Mouse (Mus musculus) cerebellum, adult 8-10 months (tissue): ENCODE data around the gene Sprr2k.
"Not testable (repeated sequence)": the region's sequence is repeated elsewhere in the genome, so short reads cannot be mapped to it uniquely, and the experiment has no call there.

Experiments
- DNase-seq: peaks from one replicate; pipeline ENCODE4 v3.0.0; 2022

Sprr2k gene

DNA sequence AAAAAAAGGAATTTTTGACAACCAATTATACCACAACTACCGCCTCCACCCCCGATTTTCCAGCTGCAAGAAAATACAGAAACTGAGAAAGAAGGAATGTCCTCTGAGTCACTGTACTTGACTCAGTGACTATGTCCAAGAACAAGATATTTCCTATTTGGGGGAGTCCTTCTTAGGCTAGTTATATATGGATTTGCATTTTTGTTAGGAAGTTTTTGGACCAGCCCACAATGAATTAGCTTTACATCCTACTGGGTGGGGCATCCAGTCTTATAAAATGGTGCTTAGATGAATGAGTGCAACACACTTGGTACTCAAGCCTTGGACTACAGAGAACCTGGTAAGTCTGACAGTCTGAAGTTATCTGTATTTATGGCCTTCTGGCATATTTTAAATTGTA, at the start of gene Sprr2k:
Sprr2k (plus strand) TSS at position 301 of the 400 bp plus-strand sequence.
- no peak for DNase-seq

DNA sequence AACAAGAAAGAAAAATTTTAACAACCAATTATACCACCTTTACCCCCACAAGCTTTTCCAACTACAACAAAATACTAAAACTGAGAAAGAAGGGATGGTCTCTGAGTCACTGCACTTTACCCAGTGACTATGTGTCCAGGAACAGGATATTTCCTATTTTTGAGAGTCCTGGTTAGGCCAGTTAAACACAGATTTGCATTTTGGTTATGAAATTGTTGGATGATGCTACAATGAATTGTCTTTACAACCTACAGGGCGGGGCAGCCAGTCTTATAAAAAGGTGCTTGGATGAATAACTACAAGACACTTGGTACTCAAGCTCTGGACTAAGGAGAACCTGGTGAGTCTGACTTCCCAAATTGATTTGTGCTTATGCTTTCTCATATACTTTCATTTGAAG, 47.0 kb upstream of the Sprr2k start, which contains the start of gene Sprr2h:
Sprr2h (plus strand) TSS at position 301 of the 400 bp plus-strand sequence.
- no peak for DNase-seq

DNA sequence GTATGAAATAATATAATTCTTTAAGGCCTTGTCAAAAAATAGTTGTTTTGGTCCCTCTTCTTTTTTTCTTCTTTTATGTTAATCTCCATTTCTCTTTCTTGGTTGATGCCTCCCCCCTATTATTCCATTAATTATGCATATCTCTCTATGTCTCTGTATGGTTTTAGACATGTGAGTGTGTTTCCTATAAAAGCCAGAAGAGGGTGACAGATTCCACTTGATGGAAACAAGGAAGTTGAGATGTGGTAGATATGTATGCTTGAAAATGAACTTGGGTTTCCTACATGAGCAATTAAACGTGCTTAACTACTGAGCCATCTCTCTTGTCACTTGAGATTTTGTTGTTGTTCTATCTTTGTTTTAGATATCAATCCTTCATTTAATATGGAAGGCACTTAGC, 38.1 kb upstream of the Sprr2k start:
- DNase-seq: no peak

DNA sequence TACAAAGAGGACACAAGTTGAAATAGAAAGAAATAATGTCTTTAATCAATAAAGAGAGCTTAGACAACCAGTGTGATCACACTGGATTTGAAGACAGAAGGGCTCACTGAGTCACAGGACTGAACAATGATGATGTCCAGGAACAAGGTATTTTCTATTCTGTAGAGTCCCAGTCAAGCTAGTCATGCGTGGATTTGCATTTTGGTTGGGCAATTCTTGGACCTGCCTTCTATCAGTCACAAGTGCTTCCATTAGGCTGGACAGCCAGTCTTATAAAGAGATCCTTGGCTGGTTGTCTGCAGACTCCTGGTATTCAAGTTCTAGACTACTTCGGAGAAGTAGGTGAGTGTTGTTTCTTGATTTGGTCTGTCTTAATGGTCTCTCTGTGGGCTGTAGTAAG, 24.7 kb upstream of the Sprr2k start, which contains the start of gene Sprr2i:
Sprr2i (plus strand) TSS at position 301 of the 400 bp plus-strand sequence.
- DNase-seq: no peak

DNA sequence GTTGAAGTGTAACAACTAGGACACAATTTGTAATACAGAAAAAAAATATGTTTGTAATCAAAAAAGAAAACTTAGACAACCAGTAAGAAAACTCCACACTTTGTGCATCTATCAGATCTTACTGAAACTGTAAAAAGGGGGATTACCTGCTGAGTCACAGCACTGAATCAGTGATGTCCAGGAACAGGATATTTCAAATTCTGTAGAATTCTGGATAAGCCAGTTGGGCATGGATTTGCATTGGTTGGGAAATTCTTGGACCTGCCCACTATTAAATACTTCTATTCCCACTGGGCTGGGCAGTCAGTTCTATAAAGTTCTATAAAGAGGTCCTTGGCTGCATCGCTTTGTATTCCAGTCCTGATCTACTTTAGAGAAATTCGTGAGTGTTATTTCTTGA, 14.6 kb upstream of the Sprr2k start, which contains the start of gene Sprr2j-ps:
Sprr2j-ps (plus strand) TSS at position 301 of the 400 bp plus-strand sequence.
- no peak for DNase-seq

DNA sequence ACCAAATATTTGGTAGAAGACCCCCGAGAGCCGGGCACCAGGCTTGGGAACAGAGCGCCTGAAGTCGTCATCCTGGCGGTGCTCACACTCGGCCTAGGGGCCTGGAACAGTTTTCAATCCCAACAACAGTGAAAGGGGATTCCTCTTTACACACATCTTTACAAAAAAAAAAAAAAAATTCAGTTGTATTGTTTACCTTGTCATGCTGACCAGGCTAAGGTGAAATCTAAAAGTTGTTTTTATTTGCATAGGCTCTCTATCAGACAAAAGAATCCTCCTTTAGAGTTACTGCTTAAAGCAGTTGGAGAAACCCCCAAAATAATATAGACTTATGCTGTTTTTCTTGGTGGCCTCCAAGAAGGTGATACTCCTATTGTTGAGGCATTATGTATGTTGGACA, 3.1 kb upstream of the Sprr2k start, which contains the start of gene Gm9774:
Gm9774 (minus strand) TSS at position 101 of the 400 bp plus-strand sequence.
- DNase-seq: no peak

- DNase-seq: no peak
Observed at GRCm38 (mm10) chr3:92438689-92439088, 6.3 kb downstream of the Sprr2k start, which contains the start of gene Sprr1b. Sprr1b (minus strand) TSS chr3:92438789.

DNA sequence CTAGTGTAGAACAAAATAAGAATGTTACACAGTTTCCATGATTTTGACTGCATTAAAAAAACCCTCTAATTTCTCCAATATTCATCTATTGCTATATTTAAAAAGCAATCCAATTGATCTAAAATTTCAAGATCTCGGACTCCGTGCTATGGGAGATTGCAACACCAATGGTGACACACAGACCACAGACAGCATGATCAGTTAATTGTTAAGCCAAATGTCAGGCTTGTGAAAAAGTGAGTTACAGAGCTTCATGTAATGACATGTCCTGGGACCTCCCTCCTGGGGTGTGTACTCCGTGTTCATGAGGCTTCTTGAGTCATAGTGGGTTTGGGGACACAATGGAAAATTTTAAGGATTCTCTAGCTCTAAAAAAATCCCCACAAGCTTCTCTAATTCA, 7.8 kb downstream of the Sprr2k start:
- DNase-seq: no peak

DNA sequence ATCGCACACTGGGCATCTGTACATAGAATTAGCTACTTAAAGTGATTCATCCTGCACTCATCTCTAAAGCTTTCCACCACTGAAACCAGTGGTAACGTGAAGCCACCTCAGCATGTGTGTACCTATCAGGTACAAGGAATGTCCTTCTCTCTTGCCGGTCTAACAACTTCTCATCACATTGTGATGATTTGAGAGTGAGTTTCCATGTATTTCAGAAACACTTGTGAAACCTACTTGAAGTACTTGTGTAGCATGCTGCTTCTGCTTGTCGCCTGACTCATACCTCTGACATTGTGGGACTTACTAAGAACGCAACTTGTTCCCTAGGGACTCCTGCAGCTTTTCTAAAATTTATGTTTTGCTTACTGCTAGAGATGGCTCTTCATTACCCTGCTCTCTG, 22.8 kb downstream of the Sprr2k start:
- no peak for DNase-seq

GRCm38 (mm10) chr3:92458620-92459019, 26.2 kb downstream of the Sprr2k start, which contains the start of gene Sprr3:
Sprr3 (minus strand) TSS chr3:92458720.
- no peak for DNase-seq

- no peak for DNase-seq
Observed at GRCm38 (mm10) chr3:92466576-92466975, 34.2 kb downstream of the Sprr2k start.

GRCm38 (mm10) chr3:92467424-92467823, 35.0 kb downstream of the Sprr2k start:
- no peak for DNase-seq

DNA sequence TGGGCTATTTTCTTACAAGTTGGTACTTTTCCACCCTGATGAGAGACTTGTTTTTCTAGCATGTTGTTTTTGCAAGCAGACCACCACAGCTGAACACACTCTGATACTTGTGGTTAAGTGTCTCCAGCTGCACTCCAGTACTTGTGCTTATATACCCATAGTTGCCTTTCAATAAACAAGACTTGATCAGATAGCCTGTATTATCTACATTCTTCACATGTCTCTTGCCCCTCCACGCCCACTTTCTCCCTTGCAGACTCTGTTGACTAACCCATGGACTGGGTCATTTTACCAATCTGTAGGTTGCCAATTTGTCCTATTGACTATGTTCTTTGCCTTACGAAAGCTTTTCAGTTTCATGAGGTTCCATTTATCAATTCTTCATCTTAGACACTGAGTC, 37.7 kb downstream of the Sprr2k start:
- DNase-seq: no peak

- DNase-seq: not testable (repeated sequence)
Observed at GRCm38 (mm10) chr3:92481249-92481648, 48.9 kb downstream of the Sprr2k start.
